Mouse (Mus musculus): ENCODE results near the gene Rmdn2. TPM values are rescaled to one million over a fixed set of nuclear protein-coding genes. Genes with fewer than 3 reads are reported as not detected.

Rmdn2 gene
- polyA plus RNA-seq, 1 experiment from 2014 or later = 8.2 TPM

DNA sequence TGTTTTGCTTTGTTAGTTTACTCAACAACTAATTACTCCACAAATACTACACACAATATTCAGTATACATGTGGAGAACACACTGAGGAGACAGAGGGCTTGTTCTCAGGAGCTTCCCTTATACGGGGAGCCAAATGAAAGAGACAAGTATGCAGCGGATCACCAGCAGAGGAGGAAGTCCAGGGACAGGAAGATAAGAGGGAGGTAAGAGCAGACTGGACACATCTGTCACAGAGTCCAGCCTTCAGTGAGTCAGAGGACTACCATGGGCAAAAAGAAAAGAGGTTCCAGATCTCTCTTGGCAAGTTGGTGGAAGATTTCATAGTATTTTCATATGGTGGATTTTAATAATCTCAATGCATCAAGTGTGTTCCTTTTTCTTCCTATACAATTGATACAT is 13.5 kb upstream of the Rmdn2 start:
- ATAC-seq (ENCODE audit: low FRiP score) = no peak
- Histone ChIP-seq H3K36me3 (no peaks in the 10 kb centered on the region), H3K27ac (replicated peaks) (no peak overlapping the region), H3K4me2 (no peak overlapping the region), H3K27me3 (replicated peaks) (no peaks in the 10 kb centered on the region), H3K4me3 (replicated peaks) (no peak overlapping the region), H3K4me1 (no peaks in the 10 kb centered on the region), H3K9ac (replicated peaks) (no peak overlapping the region), H3K9me3 (replicated peaks) (no peaks in the 10 kb centered on the region)
- 72% methylated on average over 2 of the region's 2 CpGs for WGBS

DNA sequence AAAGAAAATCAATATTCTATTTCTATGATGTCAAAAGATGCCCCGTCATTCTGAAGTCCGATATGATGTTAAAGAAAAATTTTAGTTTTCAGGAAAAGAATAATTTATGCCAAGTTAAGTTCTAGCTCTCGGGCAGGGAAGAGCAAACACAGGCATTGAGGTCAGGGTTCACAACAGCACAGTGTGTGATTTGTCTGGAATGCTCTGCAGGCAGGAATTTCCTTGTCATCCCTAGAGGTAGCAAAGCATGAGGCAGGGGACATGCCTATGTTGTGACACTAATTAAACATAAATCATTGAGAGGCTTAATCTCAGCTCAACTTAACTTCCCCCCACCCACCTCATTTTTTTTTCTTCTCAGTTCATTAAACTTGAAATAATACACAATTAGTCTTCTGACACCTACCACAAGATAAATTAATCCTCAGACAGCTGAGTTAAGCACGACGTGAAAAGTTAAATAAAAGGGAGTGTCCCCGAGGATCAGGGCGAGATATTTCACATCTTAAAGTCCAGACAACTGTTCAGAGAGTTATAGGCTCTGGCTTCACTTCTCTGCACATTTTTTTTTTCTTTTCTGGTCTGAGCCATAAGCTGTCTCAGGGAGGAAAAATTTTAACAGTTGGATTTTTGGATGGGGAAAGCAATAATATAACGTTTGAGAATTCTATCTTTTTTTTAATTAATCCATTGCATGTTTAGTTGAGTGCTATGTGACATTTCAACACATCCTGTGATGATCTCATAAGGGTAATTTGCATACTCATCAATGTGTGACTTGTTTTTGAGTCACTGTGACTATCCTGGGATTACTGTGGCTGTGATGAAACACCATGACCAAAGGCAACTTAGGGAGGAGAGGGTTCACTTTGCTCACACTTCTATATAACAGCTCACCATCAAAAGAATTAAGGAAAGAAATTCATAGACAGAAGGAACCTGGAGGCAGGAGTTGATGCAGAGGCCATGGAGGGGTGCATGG is 12.8 kb upstream of the Rmdn2 start:
- Histone ChIP-seq H3K4me1 (no peaks in the 10 kb centered on the region), H3K36me3 (no peaks in the 10 kb centered on the region), H3K9me3 (replicated peaks) (no peaks in the 10 kb centered on the region), H3K9ac (replicated peaks) (no peak overlapping the region), H3K4me3 (replicated peaks) (no peak overlapping the region), H3K27ac (replicated peaks) (no peak overlapping the region), H3K27me3 (replicated peaks) (no peaks in the 10 kb centered on the region), H3K4me2 (no peak overlapping the region)
- WGBS = 33% methylated on average over 8 of the region's 8 CpGs
- no peak for ATAC-seq (ENCODE audit: low FRiP score)

DNA sequence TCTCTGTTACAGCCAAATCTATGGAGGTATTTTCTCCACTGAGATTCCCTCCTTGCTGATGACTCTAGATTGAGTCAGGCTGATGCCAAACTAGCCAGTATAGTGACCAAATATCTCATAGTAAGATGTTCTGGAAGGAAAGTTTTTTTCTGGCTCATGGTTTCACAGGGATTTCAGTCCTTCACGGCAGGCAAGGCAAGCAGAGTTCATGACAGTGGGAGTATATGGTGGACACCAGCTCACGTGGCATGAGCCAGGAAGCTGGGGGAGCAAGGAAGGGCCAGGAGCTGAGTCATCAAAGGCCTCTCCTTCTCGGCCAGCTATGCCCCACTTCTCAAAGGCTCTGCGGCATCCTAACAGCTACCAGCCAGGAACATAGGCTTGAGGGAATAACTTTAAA is 11.6 kb upstream of the Rmdn2 start:
- Histone ChIP-seq H3K4me2 (no peak overlapping the region), H3K27ac (replicated peaks) (no peak overlapping the region), H3K9ac (replicated peaks) (no peak overlapping the region), H3K27me3 (replicated peaks) (no peaks in the 10 kb centered on the region), H3K4me3 (replicated peaks) (no peak overlapping the region), H3K36me3 (no peaks in the 10 kb centered on the region), H3K9me3 (replicated peaks) (no peaks in the 10 kb centered on the region), H3K4me1 (no peaks in the 10 kb centered on the region)
- 74% methylated on average over 4 of the region's 4 CpGs for WGBS
- no peak for ATAC-seq (ENCODE audit: low FRiP score)

DNA sequence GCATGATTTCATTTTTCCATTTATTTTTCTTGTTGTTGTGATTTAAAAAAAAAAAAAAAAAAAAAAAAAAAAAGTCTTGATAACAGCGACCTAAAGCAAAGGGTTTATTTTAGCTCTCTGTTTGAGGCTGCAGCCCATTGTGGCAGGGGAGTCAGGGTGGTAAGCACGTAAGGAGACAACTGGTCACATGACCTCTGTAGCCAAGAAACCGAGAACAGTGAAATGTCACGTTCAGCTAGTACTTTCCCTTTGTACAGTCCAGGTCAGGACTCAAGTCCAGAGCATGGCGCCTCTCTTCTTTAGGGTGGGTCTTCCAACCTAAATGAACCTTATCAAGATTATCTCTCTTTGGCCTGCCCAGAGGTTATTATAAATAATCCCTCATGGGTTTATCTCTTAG is 9.3 kb upstream of the Rmdn2 start:
- no peaks in the 10 kb centered on the region for H3K27me3 ChIP-seq (replicated peaks)
- no peak for ATAC-seq (ENCODE audit: low FRiP score)
- no peak overlapping the region for H3K4me3 ChIP-seq (replicated peaks)
- no peaks in the 10 kb centered on the region for H3K4me1 ChIP-seq
- WGBS = 51% methylated on average over 5 of the region's 5 CpGs
- H3K36me3 ChIP-seq = no peaks in the 10 kb centered on the region
- no peak overlapping the region for H3K9ac ChIP-seq (replicated peaks)
- no peaks in the 10 kb centered on the region for H3K9me3 ChIP-seq (replicated peaks)
- no peak overlapping the region for H3K27ac ChIP-seq (replicated peaks)
- no peak overlapping the region for H3K4me2 ChIP-seq

DNA sequence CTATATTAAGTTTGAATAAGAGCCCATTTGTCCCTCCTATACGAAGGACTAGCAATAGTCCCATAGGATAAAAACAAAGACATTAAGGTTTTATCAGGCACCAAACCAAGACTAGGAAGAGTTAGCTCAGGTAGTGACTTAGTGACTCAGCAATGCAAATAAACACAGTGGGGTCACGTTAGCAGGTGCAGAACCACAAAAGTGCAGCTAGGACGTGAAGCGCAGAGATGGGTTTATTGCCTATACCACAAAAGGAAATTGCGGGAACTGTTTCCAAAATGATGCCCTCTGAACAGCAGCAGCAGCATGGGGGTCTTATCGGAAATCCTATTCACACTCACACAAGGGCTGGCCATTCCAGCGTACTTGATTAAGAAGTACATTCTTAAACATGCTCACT is 8.2 kb upstream of the Rmdn2 start:
- Histone ChIP-seq H3K4me1 (no peaks in the 10 kb centered on the region), H3K4me2 (no peak overlapping the region), H3K27ac (replicated peaks) (no peak overlapping the region), H3K4me3 (replicated peaks) (no peak overlapping the region), H3K36me3 (no peaks in the 10 kb centered on the region), H3K27me3 (replicated peaks) (no peaks in the 10 kb centered on the region), H3K9ac (replicated peaks) (no peak overlapping the region), H3K9me3 (replicated peaks) (no peaks in the 10 kb centered on the region)
- ATAC-seq (ENCODE audit: low FRiP score) = no peak
- WGBS = 52% methylated on average over 7 of the region's 7 CpGs

DNA sequence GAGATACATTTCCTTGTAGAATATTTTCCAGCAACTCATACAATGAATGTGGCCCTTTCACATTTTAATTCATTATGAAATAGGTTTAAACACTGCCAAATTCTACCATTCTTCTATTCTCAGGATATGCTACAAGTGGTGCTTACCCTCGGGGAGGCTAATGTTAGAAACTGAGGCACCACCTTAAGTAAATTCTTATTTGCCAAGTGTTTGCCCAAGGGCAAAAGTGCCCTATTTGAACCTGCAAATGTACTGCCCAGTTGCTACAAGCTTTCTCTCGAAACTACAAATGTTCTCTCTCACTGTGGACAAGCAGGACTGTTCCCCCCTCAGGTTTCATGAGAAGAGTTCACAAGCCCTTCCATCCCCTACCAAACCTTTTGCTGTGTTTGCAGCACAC is 5.9 kb upstream of the Rmdn2 start:
- Histone ChIP-seq H3K4me2 (no peak overlapping the region), H3K36me3 (no peaks in the 10 kb centered on the region), H3K9me3 (replicated peaks) (no peaks in the 10 kb centered on the region), H3K4me3 (replicated peaks) (no peak overlapping the region), H3K9ac (replicated peaks) (no peak overlapping the region), H3K4me1 (no peaks in the 10 kb centered on the region), H3K27me3 (replicated peaks) (no peaks in the 10 kb centered on the region), H3K27ac (replicated peaks) (no peak overlapping the region)
- WGBS = 84% methylated on average over 2 of the region's 2 CpGs
- no peak for ATAC-seq (ENCODE audit: low FRiP score)

DNA sequence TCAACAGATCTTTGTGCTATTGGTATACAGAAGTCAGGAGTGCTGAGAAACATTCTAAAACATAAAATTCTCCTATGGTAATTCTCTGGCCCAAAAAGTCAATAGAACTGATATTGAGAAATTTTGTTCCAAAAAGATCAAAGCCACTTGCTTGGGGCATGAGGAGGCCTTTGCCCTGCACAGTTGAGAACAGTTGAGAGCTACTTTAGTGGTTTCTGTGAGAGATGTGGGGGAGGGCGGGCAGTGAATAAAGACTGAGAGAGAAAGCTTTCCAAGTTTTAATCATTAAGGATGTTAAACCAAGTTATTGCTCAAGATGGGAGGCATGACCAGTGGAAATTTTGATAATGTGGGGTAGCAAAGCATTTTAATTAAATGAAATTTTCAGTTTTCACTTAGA is 2.0 kb upstream of the Rmdn2 start:
- no peak overlapping the region for H3K4me2 ChIP-seq
- peaks cover 4% of the 10 kb centered on the region; the same call in 1 of the 2 replicates for H3K4me1 ChIP-seq
- no peaks in the 10 kb centered on the region for H3K9me3 ChIP-seq (replicated peaks)
- H3K4me3 ChIP-seq (replicated peaks) = no peak overlapping the region
- H3K27me3 ChIP-seq (replicated peaks) = no peaks in the 10 kb centered on the region
- no peak overlapping the region for H3K9ac ChIP-seq (replicated peaks)
- no peak for ATAC-seq (ENCODE audit: low FRiP score)
- H3K36me3 ChIP-seq = no peaks in the 10 kb centered on the region
- no peak overlapping the region for H3K27ac ChIP-seq (replicated peaks)
- WGBS = 100% methylated on average over 1 of the region's 1 CpGs

DNA sequence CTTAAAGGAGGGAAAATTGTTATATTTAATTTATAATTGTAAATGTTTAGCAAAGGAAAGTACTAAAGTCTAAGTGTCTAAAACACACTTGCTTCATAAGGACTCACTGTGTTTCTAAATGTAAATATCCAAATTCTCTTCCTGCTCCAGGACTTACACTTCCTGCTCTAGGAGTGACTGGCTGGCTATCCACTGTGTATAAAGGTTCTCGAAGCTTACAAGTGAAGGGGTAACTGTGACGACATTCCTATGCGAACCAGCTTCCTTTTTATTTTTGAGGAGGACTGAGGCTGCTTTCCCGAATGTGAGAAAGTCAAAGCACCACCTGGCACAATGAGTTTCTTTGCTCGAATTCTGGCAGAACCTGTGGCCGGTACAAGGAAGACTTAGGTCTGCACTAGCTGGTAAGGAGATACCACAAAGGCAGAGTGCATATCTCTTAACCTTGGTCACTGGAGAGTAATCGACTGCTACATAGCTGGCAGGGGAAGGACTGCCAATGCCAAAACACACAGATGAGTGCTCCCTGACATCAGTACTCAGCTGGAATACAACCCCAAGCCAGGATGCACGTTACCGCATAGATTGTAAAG is 1.4 kb upstream of the Rmdn2 start:
- H3K4me2 ChIP-seq = no peak overlapping the region
- peaks cover 6% of the 10 kb centered on the region; the same call in 1 of the 2 replicates for H3K4me1 ChIP-seq
- ATAC-seq (ENCODE audit: low FRiP score) = no peak
- no peak overlapping the region for H3K4me3 ChIP-seq (replicated peaks)
- no peak overlapping the region for H3K27ac ChIP-seq (replicated peaks)
- H3K36me3 ChIP-seq = no peaks in the 10 kb centered on the region
- WGBS = 84% methylated on average over 9 of the region's 9 CpGs
- H3K9me3 ChIP-seq (replicated peaks) = no peaks in the 10 kb centered on the region
- H3K27me3 ChIP-seq (replicated peaks) = no peaks in the 10 kb centered on the region
- H3K9ac ChIP-seq (replicated peaks) = no peak overlapping the region

DNA sequence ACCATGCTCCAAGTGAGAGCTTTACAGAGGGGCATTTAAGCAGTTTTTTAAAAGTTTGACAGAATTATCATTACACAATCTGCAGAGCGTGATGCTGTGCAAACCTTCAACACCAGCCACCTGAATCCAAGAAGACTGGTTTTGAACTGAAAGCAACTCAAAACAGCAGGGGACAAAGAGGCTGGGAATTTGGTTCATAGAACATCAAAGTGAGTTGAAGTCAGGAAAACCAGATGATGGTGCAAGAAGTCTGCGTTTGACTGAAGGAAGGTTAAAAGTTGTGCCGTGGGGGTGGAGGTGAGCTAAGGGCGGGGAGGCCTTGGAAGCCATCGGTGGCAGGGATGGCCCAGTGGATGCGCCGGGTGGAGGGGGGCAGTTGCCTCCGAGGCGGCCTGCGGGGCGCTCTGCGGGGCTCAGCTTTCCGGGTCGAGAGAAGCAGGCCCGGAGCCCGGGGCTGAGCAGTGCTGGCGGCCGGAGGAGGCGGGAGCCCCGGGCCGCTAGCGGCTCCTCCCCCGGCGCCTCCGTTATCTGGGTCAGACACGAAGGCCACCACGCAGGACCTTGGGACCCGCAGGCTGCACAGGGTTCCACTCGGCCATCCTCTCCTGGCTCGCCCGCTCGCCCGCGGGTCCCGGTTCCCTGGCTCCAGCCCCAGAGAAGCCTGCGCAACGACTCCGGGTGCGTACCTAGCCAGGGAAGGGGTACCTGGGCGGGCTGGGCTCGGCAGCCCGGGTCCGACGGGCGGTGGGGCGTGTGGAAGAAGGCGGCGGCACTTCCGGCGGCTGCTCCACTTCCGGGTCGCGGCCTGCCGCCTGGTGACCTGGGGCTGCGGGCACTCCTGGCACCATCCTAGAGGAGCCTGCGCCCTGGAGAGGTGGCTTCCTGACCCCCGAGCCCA is 3.3 kb downstream of the Rmdn2 start:
- H3K9me3 ChIP-seq (replicated peaks) = no peaks in the 10 kb centered on the region
- 2% methylated on average over 52 of the region's 57 CpGs for WGBS
- peak; percentile 95 for ATAC-seq (ENCODE audit: low FRiP score)
- peaks cover 9% of the 10 kb centered on the region; the same call in 1 of the 2 replicates for H3K4me1 ChIP-seq
- H3K36me3 ChIP-seq = no peaks in the 10 kb centered on the region
- H3K9ac ChIP-seq (replicated peaks) = peak overlapping the region; percentile 79
- H3K27me3 ChIP-seq (replicated peaks) = no peaks in the 10 kb centered on the region
- H3K27ac ChIP-seq (replicated peaks) = peak overlapping the region; percentile 86
- H3K4me3 ChIP-seq (replicated peaks) = peak overlapping the region; percentile 72
- peak overlapping the region; percentile 90 for H3K4me2 ChIP-seq

DNA sequence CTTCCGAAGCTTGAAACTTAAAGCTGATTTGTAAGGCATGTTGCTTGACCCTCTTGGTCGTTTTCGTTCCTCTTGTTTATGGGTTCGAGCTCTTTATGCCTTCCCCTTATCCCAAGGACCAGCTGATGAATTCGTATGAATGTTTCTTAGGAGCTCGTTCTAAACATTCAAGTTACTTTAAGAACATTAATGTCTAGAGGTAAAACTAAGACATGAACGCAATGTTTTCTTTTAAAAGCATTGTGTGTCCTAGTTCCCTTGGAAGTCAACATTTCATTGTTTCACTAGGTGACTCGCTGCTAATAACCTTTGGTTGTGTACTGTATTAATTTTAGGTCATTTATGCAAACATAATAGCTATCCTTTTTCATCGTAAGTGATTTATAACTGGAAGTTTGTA is 4.2 kb downstream of the Rmdn2 start:
- Histone ChIP-seq H3K36me3 (no peaks in the 10 kb centered on the region), H3K4me2 (peak overlapping the region; percentile 90), H3K27ac (replicated peaks) (no peak overlapping the region), H3K4me1 (peaks cover 9% of the 10 kb centered on the region; the same call in 1 of the 2 replicates), H3K4me3 (replicated peaks) (peak overlapping the region; percentile 72), H3K9ac (replicated peaks) (no peak overlapping the region), H3K27me3 (replicated peaks) (no peaks in the 10 kb centered on the region), H3K9me3 (replicated peaks) (no peaks in the 10 kb centered on the region)
- 88% methylated on average over 9 of the region's 9 CpGs for WGBS
- no peak for ATAC-seq (ENCODE audit: low FRiP score)

DNA sequence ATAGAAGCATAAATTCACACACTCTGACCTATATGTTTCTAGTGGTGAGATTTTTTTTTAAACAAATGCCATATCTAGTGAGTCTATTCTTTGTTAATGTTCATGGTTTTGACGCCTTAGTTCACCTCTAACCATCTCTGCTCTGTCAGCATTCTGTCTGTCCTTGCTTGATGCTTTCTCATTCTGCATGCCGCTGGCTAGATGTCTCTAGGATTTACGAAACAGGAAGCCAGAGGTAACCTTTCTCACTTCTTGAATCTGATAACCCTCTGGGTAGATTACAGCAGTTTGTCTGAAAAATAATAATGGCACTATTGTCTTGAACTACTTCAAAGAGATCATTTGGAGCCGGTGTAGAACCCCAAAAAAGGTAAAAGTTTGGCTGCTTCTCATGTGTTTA is 5.0 kb downstream of the Rmdn2 start:
- Histone ChIP-seq H3K4me1 (peaks cover 9% of the 10 kb centered on the region; the same call in 1 of the 2 replicates), H3K27me3 (replicated peaks) (no peaks in the 10 kb centered on the region), H3K27ac (replicated peaks) (no peak overlapping the region), H3K36me3 (no peaks in the 10 kb centered on the region), H3K4me3 (replicated peaks) (no peak overlapping the region), H3K4me2 (no peak overlapping the region), H3K9ac (replicated peaks) (no peak overlapping the region), H3K9me3 (replicated peaks) (no peaks in the 10 kb centered on the region)
- no peak for ATAC-seq (ENCODE audit: low FRiP score)
- 89% methylated on average over 4 of the region's 4 CpGs for WGBS

Data from neural tube, embryonic 15.5 days (tissue).